Mouse (Mus musculus) heart, embryonic 13.5 days (tissue): ENCODE results near the gene Nat14. TPM values are rescaled to one million over a fixed set of nuclear protein-coding genes. Genes with fewer than 3 reads are reported as not detected.

Experiments used
- polyA plus RNA-seq: library from polyadenylated mRNA; unstranded; fragments of >200 nt; fragmentation: Nextera tagmentation; extraction: Ambion mirVana; gene quantifications from 2 replicates; pipeline ENCODE4 v1.2.1, GENCODE M21; 2015

Gene Nat14
- polyA plus RNA-seq, 1 experiment from 2014 or later = 4.2 TPM

Other genes starting within 250 kb of the Nat14 start
- gene Hspbp1, start 237.0 kb upstream of the Nat14 start, polyA plus RNA-seq = 74.0 and 79.9 TPM in 2 replicates
- gene Brsk1, start 231.4 kb upstream of the Nat14 start, polyA plus RNA-seq = 0.46 and 0.91 TPM in 2 replicates
- gene Tmem150b, start 196.8 kb upstream of the Nat14 start, polyA plus RNA-seq = 0.05 and 0.07 TPM in 2 replicates
- 57.1 and 60.0 TPM in 2 replicates for gene Kmt5c, start 181.9 kb upstream of the Nat14 start, polyA plus RNA-seq
- 35.4 and 36.4 TPM in 2 replicates for gene Cox6b2, start 168.9 kb upstream of the Nat14 start, polyA plus RNA-seq
- not detected in 2 replicates for gene Fam71e2, start 150.7 kb upstream of the Nat14 start, polyA plus RNA-seq
- gene Il11, start 139.2 kb upstream of the Nat14 start, polyA plus RNA-seq = 0.09 TPM in 1 of 2 replicates, not detected in the other
- gene Tmem190, start 139.1 kb upstream of the Nat14 start, polyA plus RNA-seq = not detected in 2 replicates
- gene Tmem238, start 132.4 kb upstream of the Nat14 start, polyA plus RNA-seq = 4.1 and 4.3 TPM in 2 replicates
- 209 and 245 TPM in 2 replicates for gene Rpl28, start 129.2 kb upstream of the Nat14 start, polyA plus RNA-seq
- 327 and 359 TPM in 2 replicates for gene Ube2s, start 109.4 kb upstream of the Nat14 start, polyA plus RNA-seq
- 0.04 TPM in 2 replicates for gene Shisa7, start 77.3 kb upstream of the Nat14 start, polyA plus RNA-seq
- gene Isoc2b, start 51.8 kb upstream of the Nat14 start, polyA plus RNA-seq = 3.7 and 3.8 TPM in 2 replicates
- gene Isoc2a, start 44.9 kb upstream of the Nat14 start, polyA plus RNA-seq = 1.4 TPM in 2 replicates
- 0.27 TPM in 1 of 2 replicates, not detected in the other for gene Gm36210, start 15.5 kb upstream of the Nat14 start, polyA plus RNA-seq
- gene Zfp628, start 6.8 kb upstream of the Nat14 start, polyA plus RNA-seq = 2.4 and 2.9 TPM in 2 replicates
- 1.5 and 2.0 TPM in 2 replicates for gene Ssc5d, start 3.8 kb downstream of the Nat14 start, polyA plus RNA-seq
- gene Sbk2, start 42.4 kb downstream of the Nat14 start, polyA plus RNA-seq = 4.0 and 5.8 TPM in 2 replicates
- gene Sbk3, start 49.1 kb downstream of the Nat14 start, polyA plus RNA-seq = 0.12 and 0.55 TPM in 2 replicates
- gene Zfp579, start 74.1 kb downstream of the Nat14 start, polyA plus RNA-seq = 20.8 and 25.7 TPM in 2 replicates
- gene Zfp524, start 92.4 kb downstream of the Nat14 start, polyA plus RNA-seq = 10.7 and 12.3 TPM in 2 replicates
- 25.6 and 28.4 TPM in 2 replicates for gene Fiz1, start 92.7 kb downstream of the Nat14 start, polyA plus RNA-seq
- gene Gm44973, start 93.5 kb downstream of the Nat14 start, polyA plus RNA-seq = not detected in 2 replicates
- gene Zfp865, start 98.3 kb downstream of the Nat14 start, polyA plus RNA-seq = 3.8 and 4.4 TPM in 2 replicates
- gene Ccdc106, start 98.5 kb downstream of the Nat14 start, polyA plus RNA-seq = 2.1 and 4.2 TPM in 2 replicates
- not detected in 2 replicates for gene 4632433K11Rik, start 112.1 kb downstream of the Nat14 start, polyA plus RNA-seq
- gene Zfp784, start 116.4 kb downstream of the Nat14 start, polyA plus RNA-seq = 5.4 and 5.7 TPM in 2 replicates
- gene Zfp580, start 129.5 kb downstream of the Nat14 start, polyA plus RNA-seq = 16.4 and 18.7 TPM in 2 replicates
- 69.8 and 77.4 TPM in 2 replicates for gene U2af2, start 140.1 kb downstream of the Nat14 start, polyA plus RNA-seq
- gene Epn1, start 158.2 kb downstream of the Nat14 start, polyA plus RNA-seq = 50.2 and 51.4 TPM in 2 replicates
- gene Rfpl4, start 194.9 kb downstream of the Nat14 start, polyA plus RNA-seq = 0.11 TPM in 1 of 2 replicates, not detected in the other
- gene Rasl2-9, start 203.9 kb downstream of the Nat14 start, polyA plus RNA-seq = 1.6 and 1.8 TPM in 2 replicates
- 0.03 and 0.05 TPM in 2 replicates for gene Vmn1r55, start 227.6 kb downstream of the Nat14 start, polyA plus RNA-seq